Mouse (Mus musculus) naive thymus-derived CD4-positive, alpha-beta T cell, adult 5 months (primary cell): ENCODE data around the gene Olfml2a. TPM values are rescaled to one million over a fixed set of nuclear protein-coding genes. Genes with fewer than 3 reads are reported as not detected.

Experiments
- polyA plus RNA-seq: library from polyadenylated mRNA; unstranded; fragments of 100-300 nt; shearing (Covaris generic); gene quantifications from one replicate; pipeline ENCODE4 v1.2.1, GENCODE M21; 2017

Gene Olfml2a
- 0.10 TPM for polyA plus RNA-seq

DNA sequence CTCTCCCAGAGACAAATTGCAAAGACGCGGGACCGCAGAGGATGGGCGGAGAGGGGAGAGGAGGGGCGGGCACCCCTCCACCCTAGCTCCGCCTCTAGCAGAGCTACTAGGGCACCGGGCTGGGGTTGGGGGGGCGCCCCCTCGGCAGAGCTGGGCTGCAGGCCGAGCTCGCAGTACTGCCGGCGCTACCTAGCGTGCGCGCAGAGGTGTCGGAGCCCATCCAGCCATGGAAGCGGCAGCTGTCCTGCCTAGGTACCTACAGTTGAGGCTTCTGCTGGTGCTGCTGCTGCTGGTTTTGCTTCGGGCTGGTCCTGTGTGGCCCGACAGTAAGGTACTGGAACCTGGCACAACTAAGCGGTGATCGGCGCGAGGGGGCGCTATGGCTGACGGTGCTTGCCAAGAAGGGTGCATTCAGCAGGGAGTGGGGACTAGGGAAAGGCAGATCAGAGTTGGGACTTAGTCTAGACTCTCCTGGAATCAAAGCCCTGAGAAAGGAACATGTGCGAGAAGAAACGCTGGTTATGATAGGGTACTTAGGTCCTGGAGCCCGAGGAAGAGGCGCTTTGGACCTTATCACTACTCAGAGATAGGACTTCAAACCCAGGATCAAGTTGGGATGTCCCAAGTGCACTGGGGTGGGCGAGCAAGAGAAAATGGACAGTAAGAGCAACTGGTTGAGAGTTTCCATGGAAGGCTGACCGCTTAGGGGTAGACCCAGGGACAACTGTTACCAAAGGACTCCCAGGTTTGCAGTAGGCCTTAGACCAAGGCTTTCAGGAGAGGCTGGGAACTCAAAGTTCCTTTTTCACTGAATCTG is at the start of gene Olfml2a:
Gene Olfml2a, plus strand, starts transcription at position 128 of the 817 bp plus-strand sequence.

DNA sequence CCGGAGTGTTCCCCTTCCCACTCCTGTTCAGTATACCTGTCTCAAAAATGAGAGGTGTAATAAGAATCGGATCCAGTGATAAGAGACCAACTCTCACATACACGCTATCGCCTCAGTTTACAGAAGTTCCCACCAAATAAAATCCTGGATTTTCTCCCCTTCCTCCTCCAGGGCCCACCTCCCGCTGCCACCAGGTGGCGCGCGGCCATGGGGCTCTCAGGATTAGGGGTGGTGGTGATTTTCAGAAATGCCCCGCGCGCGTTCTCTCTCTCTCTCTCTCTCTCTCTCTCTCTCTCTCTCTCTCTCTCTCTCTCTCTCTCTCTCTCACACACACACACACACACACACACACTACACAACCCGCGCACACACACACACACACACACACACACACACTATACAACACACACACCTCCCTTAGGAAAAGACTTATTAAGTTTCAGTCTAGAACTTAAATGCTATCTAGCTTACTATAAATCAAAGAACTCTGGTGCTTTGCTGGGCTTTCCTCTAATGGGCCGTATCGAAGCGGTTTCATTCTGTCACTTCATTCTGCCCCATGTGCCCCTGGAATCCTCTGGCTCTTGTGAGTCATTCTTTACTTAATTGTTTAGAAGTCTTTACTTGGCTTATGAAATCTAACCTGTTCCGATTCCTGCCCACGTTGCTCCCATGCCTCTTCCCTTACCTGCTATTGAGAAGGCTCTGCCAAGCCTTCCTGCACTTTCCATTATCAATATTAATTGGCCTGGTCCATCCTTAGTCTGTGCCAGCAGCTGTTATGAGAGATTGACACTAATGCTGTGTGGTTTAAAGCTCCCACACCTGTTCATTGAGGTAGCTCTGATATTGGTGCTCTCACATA is 4.4 kb upstream of the Olfml2a start, which contains the start of gene Nr6a1:
Gene Nr6a1, minus strand, starts transcription at position 574 of the 865 bp plus-strand sequence.

GRCm38 (mm10) chr2:38997386-38998374 is 65.9 kb downstream of the Olfml2a start, which contains the start of gene Wdr38:
Gene Wdr38, plus strand, starts transcription at chr2:38997476.

GRCm38 (mm10) chr2:39004880-39005435 is 73.2 kb downstream of the Olfml2a start, which contains the start of gene Arpc5l:
Gene Arpc5l, plus strand, starts transcription at chr2:39005348.

DNA sequence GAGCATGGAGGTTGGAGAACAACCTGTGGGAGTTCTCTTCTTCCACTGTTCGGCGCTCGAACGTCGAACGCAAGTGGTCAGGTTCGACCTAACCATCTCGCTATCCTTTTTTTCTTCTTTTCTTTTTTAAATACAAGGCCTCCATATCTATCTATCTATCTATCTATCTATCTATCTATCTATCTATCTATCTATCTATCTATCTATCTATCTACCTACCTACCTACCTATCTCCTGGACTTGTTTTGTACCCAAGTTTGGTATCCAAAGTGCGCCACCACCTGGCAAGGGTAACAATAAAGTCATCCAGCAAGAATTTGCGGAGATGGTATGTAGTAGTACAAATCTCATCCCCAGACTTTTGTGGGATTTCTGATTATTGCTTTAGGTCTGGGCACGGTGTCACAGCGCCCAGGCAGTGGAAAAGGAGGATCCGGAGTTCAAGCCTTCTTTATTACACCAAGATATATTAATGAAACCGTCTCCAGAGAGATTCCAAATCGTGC is 73.8 kb downstream of the Olfml2a start, which contains the start of gene Rpl35:
Gene Rpl35, minus strand, starts transcription at position 51 of the 506 bp plus-strand sequence.

Other genes starting within 250 kb of the Olfml2a start
- not detected for gene Nr5a1, start 217.4 kb upstream of the Olfml2a start, polyA plus RNA-seq
- 1.8 TPM for gene Nr6a1, start 4.3 kb upstream of the Olfml2a start, polyA plus RNA-seq
- 1.3 TPM for gene Wdr38, start 65.5 kb downstream of the Olfml2a start, polyA plus RNA-seq
- 108 TPM for gene Arpc5l, start 73.4 kb downstream of the Olfml2a start, polyA plus RNA-seq
- 763 TPM for gene Rpl35, start 73.6 kb downstream of the Olfml2a start, polyA plus RNA-seq
- gene Golga1, start 133.6 kb downstream of the Olfml2a start, polyA plus RNA-seq: 23.9 TPM